Mouse (Mus musculus) E14TG2a.4 (cell line): ENCODE results near the gene Syngr1.

ENCODE experiments used
- CTCF ChIP-seq: conservative IDR thresholded peaks from 2 replicates; pipeline ENCODE4 v1.5.1; 2014; ENCODE audit warnings: low read length
- NANOG ChIP-seq: IDR thresholded peaks from 2 replicates; pipeline ENCODE4 v1.6.1; 2014; ENCODE audit warnings: borderline replicate concordance, low read length, mixed read lengths
- POU5F1 ChIP-seq: IDR thresholded peaks from 2 replicates; pipeline ENCODE4 v1.6.1; 2014; ENCODE audit warnings: low read length, borderline replicate concordance

DNA sequence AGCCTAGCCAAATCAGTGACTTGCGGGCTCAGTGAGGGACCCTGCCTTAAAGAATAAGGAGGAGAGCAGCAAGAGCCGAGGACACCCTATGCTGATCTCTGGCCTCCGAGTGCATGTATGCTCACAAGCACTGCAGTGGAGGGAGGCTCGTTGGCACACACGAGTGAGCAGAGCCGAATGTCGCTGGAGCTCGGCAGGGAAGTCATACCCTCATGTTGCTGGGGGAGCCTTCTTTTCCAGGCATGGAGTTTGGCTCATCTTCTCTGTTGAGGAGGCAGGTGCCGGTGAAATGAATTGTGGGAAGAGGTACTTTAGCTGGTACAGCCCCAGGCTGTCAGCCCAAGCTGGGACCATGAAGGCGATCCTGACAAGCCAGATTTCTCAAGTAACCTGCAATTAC, 5.3 kb downstream of the Syngr1 start:
- TF ChIP-seq CTCF = no peak
- TF ChIP-seq NANOG = no peak
- TF ChIP-seq POU5F1 = no peak
